Mouse (Mus musculus) liver, adult 2 months (tissue): Measurements from ENCODE around the gene H13.

Source experiments
- CTCF ChIP-seq: fragments of 200-500 bp; IDR thresholded peaks from 2 replicates; pipeline ENCODE4 v1.5.1; 2011; ENCODE audit warnings: low read depth, low read length, control low read depth
- POLR2A ChIP-seq: fragments of 200-500 bp; IDR thresholded peaks from 2 replicates; pipeline ENCODE4 v1.6.1; 2011; ENCODE audit warnings: low read length, control low read depth; ENCODE audit not compliant: insufficient read depth; ENCODE audit errors: extremely low read depth

- TF ChIP-seq CTCF (no peak), POLR2A (no peak)
Observed at GRCm38 (mm10) chr2:152639406-152640113, 29.7 kb upstream of the H13 start.
